Mouse (Mus musculus) heart, embryonic 16.5 days (tissue): ENCODE measurements around the gene Gbp9. TPM values are rescaled to one million over a fixed set of nuclear protein-coding genes. Genes with fewer than 3 reads are reported as not detected.
A peak's percentile ranks its signal among the peaks of the same experiment; 100 is the strongest.
"Not testable (repeated sequence)": the region's sequence is repeated elsewhere in the genome, so short reads cannot be mapped to it uniquely, and the experiment has no call there.

ENCODE experiments used
- ATAC-seq: fragments of 200-750 bp; cut with Nextera tagmentation; replicated peaks from 2 replicates; pipeline ENCODE4 v1.8.0; 2017; ENCODE audit warnings: moderate number of reproducible peaks; ENCODE audit not compliant: insufficient read depth, low FRiP score; ENCODE audit errors: extremely low read depth
- H3K27ac ChIP-seq: fragments of 300-500 bp; sonication (generic); 2 replicates; pipeline ENCODE4 v1.5.1; 2014; ENCODE audit warnings: mild to moderate bottlenecking, low read length, control low read depth, moderate library complexity
- H3K27me3 ChIP-seq: fragments of 300-500 bp; sonication (generic); 2 replicates; pipeline ENCODE4 v1.6.1; 2014; ENCODE audit warnings: low read length, mixed read lengths; ENCODE audit not compliant: control insufficient read depth, insufficient read depth
- H3K36me3 ChIP-seq: fragments of 300-500 bp; sonication (generic); 2 replicates; pipeline ENCODE4 v1.6.1; 2014; ENCODE audit not compliant: control insufficient read depth, insufficient read depth
- H3K4me1 ChIP-seq: fragments of 300-500 bp; sonication (generic); 2 replicates; pipeline ENCODE4 v1.6.1; 2014; ENCODE audit warnings: low read length, mixed read lengths; ENCODE audit not compliant: control insufficient read depth, insufficient read depth
- H3K4me2 ChIP-seq: fragments of 300-500 bp; sonication (generic); 2 replicates; pipeline ENCODE4 v1.6.1; 2014; ENCODE audit warnings: low read depth, mild to moderate bottlenecking, control low read depth, low read length
- H3K4me3 ChIP-seq: fragments of 300-500 bp; sonication (generic); 2 replicates; pipeline ENCODE4 v1.5.1; 2014; ENCODE audit warnings: mild to moderate bottlenecking, control low read depth, low read length
- H3K9ac ChIP-seq: fragments of 300-500 bp; sonication (generic); 2 replicates; pipeline ENCODE4 v1.6.1; 2014; ENCODE audit warnings: low read length, control low read depth
- H3K9me3 ChIP-seq: fragments of 300-500 bp; sonication (generic); replicated peaks from 2 replicates; pipeline ENCODE4 v1.6.1; 2016; ENCODE audit warnings: low read length; ENCODE audit not compliant: control insufficient read depth
- WGBS: fragments of 180-500 bp; shearing (Covaris S2); extraction: QIAGEN DNeasy Blood & Tissue Kit; methylation state at CpG from one replicate; pipeline ENCODE4 v1.1.7; 2014; 5-methylcytosine and 5-hydroxymethylcytosine counted together
- polyA plus RNA-seq: library from polyadenylated mRNA; unstranded; fragments of >200 nt; fragmentation: Nextera tagmentation; extraction: Ambion mirVana; gene quantifications from 2 replicates; pipeline ENCODE4 v1.2.1, GENCODE M21; 2015

Gbp9 gene
- polyA plus RNA-seq, 1 experiment from 2014 or later = 5.9 TPM

DNA sequence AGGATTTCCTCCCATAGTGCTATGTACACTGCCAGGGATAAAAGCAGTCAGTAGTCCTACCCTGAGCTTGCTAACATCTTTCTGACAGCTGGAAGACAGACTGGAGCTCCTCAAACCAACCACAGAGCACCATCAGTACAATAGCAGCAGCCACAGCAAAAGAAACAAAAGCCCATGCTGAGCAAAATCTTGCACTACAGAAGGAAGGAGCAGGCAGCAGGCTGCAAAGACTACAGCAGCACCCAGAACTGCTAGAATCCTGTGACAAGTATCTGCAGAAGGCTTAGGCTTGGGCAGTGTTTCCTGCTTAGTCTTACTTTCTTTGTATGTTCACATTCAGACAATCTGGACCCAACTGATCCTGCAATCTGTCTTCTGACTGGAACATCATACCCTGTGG, 71.0 kb downstream of the Gbp9 start:
- H3K9ac ChIP-seq, H3K27me3 ChIP-seq, H3K9me3 ChIP-seq, H3K36me3 ChIP-seq, H3K4me2 ChIP-seq, ATAC-seq, H3K27ac ChIP-seq, H3K4me1 ChIP-seq, H3K4me3 ChIP-seq: not testable (repeated sequence)

DNA sequence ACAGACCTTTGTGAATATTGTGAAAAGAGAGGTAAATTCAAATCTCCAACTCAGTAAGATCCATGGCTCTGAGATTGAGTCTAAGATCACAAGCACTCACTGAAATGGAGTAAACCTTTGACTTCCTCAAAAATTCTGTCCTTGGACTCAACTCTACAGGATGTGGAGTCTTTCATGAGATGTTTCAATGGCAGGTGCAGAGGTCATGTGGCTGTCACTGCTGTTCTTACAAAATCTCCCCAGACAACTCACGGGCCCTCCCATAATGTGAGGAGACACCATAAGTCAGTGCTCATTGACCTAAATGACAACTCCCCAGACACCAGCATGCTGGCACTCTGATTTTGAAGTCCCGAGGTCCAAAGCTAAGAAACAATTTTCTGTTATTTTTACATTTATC, 74.9 kb downstream of the Gbp9 start:
- not testable (repeated sequence) for H3K27me3 ChIP-seq, H3K36me3 ChIP-seq, H3K4me3 ChIP-seq, H3K9me3 ChIP-seq, H3K4me1 ChIP-seq, H3K27ac ChIP-seq, H3K9ac ChIP-seq, ATAC-seq, H3K4me2 ChIP-seq
- 66% methylated on average over 2 of the region's 2 CpGs for WGBS

- 50% methylated on average over 1 of the region's 1 CpGs for WGBS
- ATAC-seq = no peak
Measured at GRCm38 (mm10) chr5:105063321-105063720, 76.0 kb downstream of the Gbp9 start.

GRCm38 (mm10) chr5:105062403-105062802, 76.9 kb downstream of the Gbp9 start:
- H3K4me1 ChIP-seq, H3K36me3 ChIP-seq, H3K9me3 ChIP-seq, H3K9ac ChIP-seq, ATAC-seq, H3K4me3 ChIP-seq, H3K27me3 ChIP-seq, H3K4me2 ChIP-seq: not testable (repeated sequence)
- H3K27ac ChIP-seq = 0 out of 2 replicates have a peak overlapping the region, but pooled peaks have one; percentile 10
- 54% methylated on average over 2 of the region's 2 CpGs for WGBS

More at GRCm38 (mm10) chr5:105063321-105063720, 76.0 kb downstream of the Gbp9 start:
- no peak overlapping the region for H3K9ac ChIP-seq
- no peaks in the 10 kb centered on the region for H3K9me3 ChIP-seq
- no peak overlapping the region for H3K4me3 ChIP-seq
- no peaks in the 10 kb centered on the region for H3K36me3 ChIP-seq
- no peaks in the 10 kb centered on the region for H3K27me3 ChIP-seq
- H3K4me2 ChIP-seq = no peak overlapping the region
- H3K4me1 ChIP-seq = no peaks in the 10 kb centered on the region
- 0 out of 2 replicates have a peak overlapping the region, but pooled peaks have one; percentile 5 for H3K27ac ChIP-seq

DNA sequence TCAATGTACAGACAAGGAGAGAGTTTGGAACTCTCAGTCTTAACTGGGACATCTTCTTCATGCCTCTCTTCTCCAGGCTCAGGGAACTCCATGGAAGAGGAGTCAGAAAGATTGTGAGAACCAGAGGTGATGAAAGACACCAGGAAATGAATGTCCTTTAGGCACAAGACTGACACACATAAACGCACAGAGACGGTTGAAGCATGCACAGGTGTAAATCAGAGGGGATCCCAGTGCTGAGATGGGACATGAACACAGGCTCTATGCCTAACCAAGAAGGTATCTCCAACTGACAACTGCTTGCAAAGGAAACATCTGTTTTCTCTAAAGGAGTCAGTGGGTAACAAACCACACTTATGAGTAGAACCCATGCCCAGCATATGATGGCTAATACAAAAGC, 79.1 kb downstream of the Gbp9 start:
- no peaks in the 10 kb centered on the region for H3K9me3 ChIP-seq
- no peaks in the 10 kb centered on the region for H3K4me1 ChIP-seq
- no peak overlapping the region for H3K4me2 ChIP-seq
- no peaks in the 10 kb centered on the region for H3K27me3 ChIP-seq
- H3K36me3 ChIP-seq = no peaks in the 10 kb centered on the region
- peak; percentile 56 for ATAC-seq
- H3K4me3 ChIP-seq = no peak overlapping the region
- no peak overlapping the region for H3K27ac ChIP-seq
- WGBS = 80% methylated on average over 2 of the region's 2 CpGs
- no peak overlapping the region for H3K9ac ChIP-seq

DNA sequence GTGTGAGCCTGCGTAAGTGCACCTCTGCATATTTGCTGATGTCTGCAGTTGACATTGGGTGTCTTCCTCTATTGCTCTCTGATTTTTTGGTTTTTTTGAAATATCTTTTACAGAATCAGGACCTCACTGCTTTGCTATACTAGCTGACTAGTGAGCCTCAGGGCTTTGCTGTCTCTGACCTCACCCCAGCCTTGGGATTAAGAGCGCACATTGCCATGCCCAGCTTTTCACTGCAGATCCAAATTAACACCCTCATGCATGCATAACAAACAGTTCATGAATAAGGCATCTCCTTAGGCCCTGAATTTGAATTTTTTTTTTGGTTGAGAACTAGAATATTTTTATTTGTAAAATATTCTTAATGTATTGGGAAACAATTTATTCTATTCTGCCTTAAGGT, 84.1 kb downstream of the Gbp9 start:
- Histone ChIP-seq H3K9me3 (no peaks in the 10 kb centered on the region), H3K27me3 (no peaks in the 10 kb centered on the region), H3K4me3 (no peak overlapping the region), H3K27ac (no peak overlapping the region), H3K36me3 (no peaks in the 10 kb centered on the region), H3K9ac (no peak overlapping the region), H3K4me1 (no peaks in the 10 kb centered on the region), H3K4me2 (no peak overlapping the region)
- ATAC-seq = no peak
- 91% methylated on average over 2 of the region's 2 CpGs for WGBS

- H3K36me3 ChIP-seq, H3K9ac ChIP-seq, H3K4me1 ChIP-seq, H3K9me3 ChIP-seq, H3K27me3 ChIP-seq, H3K4me2 ChIP-seq, H3K4me3 ChIP-seq, H3K27ac ChIP-seq: not testable (repeated sequence)
- 74% methylated on average over 1 of the region's 1 CpGs for WGBS
- peak; percentile 63 for ATAC-seq
Measured at GRCm38 (mm10) chr5:105053471-105054169, 85.7 kb downstream of the Gbp9 start.

- H3K27ac ChIP-seq = no peak overlapping the region
- no peaks in the 10 kb centered on the region for H3K4me1 ChIP-seq
- H3K36me3 ChIP-seq = no peaks in the 10 kb centered on the region
- H3K9me3 ChIP-seq = no peaks in the 10 kb centered on the region
- no peak for ATAC-seq
- WGBS = 51% methylated on average over 2 of the region's 2 CpGs
- no peak overlapping the region for H3K4me3 ChIP-seq
- H3K4me2 ChIP-seq = no peak overlapping the region
- no peaks in the 10 kb centered on the region for H3K27me3 ChIP-seq
- H3K9ac ChIP-seq = no peak overlapping the region
Measured at GRCm38 (mm10) chr5:105032362-105032761, 107.0 kb downstream of the Gbp9 start.
